Mouse (Mus musculus) midbrain, embryonic 13.5 days (tissue): ENCODE measurements around the gene Tssc4. TPM values are rescaled to one million over a fixed set of nuclear protein-coding genes. Genes with fewer than 3 reads are reported as not detected.

ENCODE experiments used
- ATAC-seq: fragments of 200-750 bp; cut with Nextera tagmentation; 2 replicates; pipeline ENCODE4 v1.8.0; 2017; ENCODE audit warnings: mild to moderate bottlenecking, moderate TSS enrichment, moderate library complexity
- H3K27ac ChIP-seq: fragments of 300-500 bp; sonication (generic); 2 replicates; pipeline ENCODE4 v1.5.1; 2015; ENCODE audit warnings: inconsistent platforms, mild to moderate bottlenecking, moderate library complexity
- H3K27me3 ChIP-seq: fragments of 300-500 bp; sonication (generic); 2 replicates; pipeline ENCODE4 v1.6.1; 2015; ENCODE audit warnings: mild to moderate bottlenecking, inconsistent platforms
- H3K36me3 ChIP-seq: fragments of 300-500 bp; sonication (generic); 2 replicates; pipeline ENCODE4 v1.6.1; 2015; ENCODE audit warnings: mild to moderate bottlenecking, inconsistent platforms
- H3K4me1 ChIP-seq: fragments of 300-500 bp; sonication (generic); replicated peaks from 2 replicates; pipeline ENCODE4 v1.6.1; 2015; ENCODE audit warnings: inconsistent platforms
- H3K4me2 ChIP-seq: fragments of 300-500 bp; sonication (generic); replicated peaks from 2 replicates; pipeline ENCODE4 v1.6.1; 2015; ENCODE audit warnings: moderate library complexity, mild to moderate bottlenecking, inconsistent platforms
- H3K4me3 ChIP-seq: fragments of 300-500 bp; sonication (generic); replicated peaks from 2 replicates; pipeline ENCODE4 v1.5.1; 2015; ENCODE audit warnings: mild to moderate bottlenecking, inconsistent platforms
- H3K9ac ChIP-seq: fragments of 300-500 bp; sonication (generic); replicated peaks from 2 replicates; pipeline ENCODE4 v1.6.1; 2015; ENCODE audit warnings: mild to moderate bottlenecking, inconsistent platforms
- H3K9me3 ChIP-seq: fragments of 300-500 bp; sonication (generic); 2 replicates; pipeline ENCODE4 v1.6.1; 2016; ENCODE audit warnings: mild to moderate bottlenecking, inconsistent platforms
- WGBS: fragments of 180-500 bp; shearing (Covaris S2); methylation state at CpG from one replicate; pipeline ENCODE4 v1.1.7; 2015; 5-methylcytosine and 5-hydroxymethylcytosine counted together
- polyA plus RNA-seq: library from polyadenylated mRNA; unstranded; fragments of >200 nt; fragmentation: Nextera tagmentation; extraction: Ambion mirVana; gene quantifications from 2 replicates; pipeline ENCODE4 v1.2.1, GENCODE M21; 2015

The Tssc4 gene
- polyA plus RNA-seq, 1 experiment from 2014 or later: 104 TPM

GRCm38 (mm10) chr7:143058221-143058697 lies 10.8 kb upstream of the Tssc4 start:
- Histone ChIP-seq H3K4me3 (no peak overlapping the region), H3K9me3 (no peaks in the 10 kb centered on the region), H3K27me3 (no peaks in the 10 kb centered on the region), H3K27ac (0 out of 2 replicates have a peak overlapping the region, but pooled peaks have one; percentile 14), H3K4me2 (no peak overlapping the region), H3K36me3 (peaks cover 20% of the 10 kb centered on the region), H3K9ac (no peak overlapping the region), H3K4me1 (peaks cover 43% of the 10 kb centered on the region)
- no peak for ATAC-seq
- 85% methylated on average over 5 of the region's 5 CpGs for WGBS

GRCm38 (mm10) chr7:143059202-143059870 lies 9.7 kb upstream of the Tssc4 start:
- Histone ChIP-seq H3K27ac (no peak overlapping the region), H3K4me1 (peaks cover 32% of the 10 kb centered on the region), H3K4me3 (no peak overlapping the region), H3K27me3 (no peaks in the 10 kb centered on the region), H3K4me2 (no peak overlapping the region), H3K36me3 (peaks cover 31% of the 10 kb centered on the region), H3K9ac (no peak overlapping the region), H3K9me3 (no peaks in the 10 kb centered on the region)
- ATAC-seq: no peak
- WGBS: 86% methylated on average over 5 of the region's 5 CpGs

DNA sequence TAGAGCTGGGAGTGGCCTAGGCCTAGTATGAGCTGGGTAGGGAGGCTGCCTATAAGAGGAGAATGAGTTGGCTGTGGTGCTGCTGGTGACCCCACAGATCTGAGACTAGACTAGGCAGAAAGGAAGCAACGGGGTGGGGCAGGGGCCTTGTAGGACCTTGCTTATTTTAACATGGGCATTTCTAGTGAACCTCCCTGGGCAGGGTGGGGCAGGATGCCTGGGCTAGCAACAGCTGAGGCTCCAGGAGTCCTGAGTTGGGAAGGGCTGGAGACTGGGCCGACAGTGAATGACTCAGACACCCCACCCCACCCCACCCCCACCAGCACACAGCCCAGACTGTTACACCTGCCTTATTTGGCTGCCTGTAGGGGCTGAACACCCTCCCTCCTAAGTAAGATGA lies 6.3 kb upstream of the Tssc4 start:
- no peak overlapping the region for H3K27ac ChIP-seq
- H3K9ac ChIP-seq: no peak overlapping the region
- no peaks in the 10 kb centered on the region for H3K9me3 ChIP-seq
- H3K36me3 ChIP-seq: peaks cover 65% of the 10 kb centered on the region
- peaks cover 7% of the 10 kb centered on the region for H3K4me1 ChIP-seq
- no peaks in the 10 kb centered on the region for H3K27me3 ChIP-seq
- no peak overlapping the region for H3K4me2 ChIP-seq
- H3K4me3 ChIP-seq: no peak overlapping the region
- 90% methylated on average over 2 of the region's 2 CpGs for WGBS
- no peak; the same call in 1 of the 2 replicates for ATAC-seq

DNA sequence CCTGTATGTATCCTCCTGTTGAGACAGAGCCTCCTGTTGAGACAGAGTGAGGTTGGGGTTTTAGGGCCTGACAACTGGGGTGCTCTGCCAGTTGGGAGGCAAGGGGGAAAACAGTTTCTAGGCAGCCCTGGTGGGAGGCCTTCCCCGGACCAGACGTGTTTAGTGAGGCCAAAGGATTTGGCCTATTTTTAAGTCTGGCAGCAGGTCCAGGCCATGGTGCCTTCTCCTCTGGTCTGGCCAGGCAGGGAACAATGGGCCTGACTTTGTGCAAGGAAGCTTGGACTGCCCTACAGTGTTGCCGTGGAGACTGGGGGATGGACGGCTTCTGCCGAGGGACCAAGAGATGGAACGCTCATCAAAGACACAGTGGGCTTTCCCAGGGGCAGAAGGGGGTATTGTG lies 4.8 kb upstream of the Tssc4 start:
- WGBS: 36% methylated on average over 6 of the region's 6 CpGs
- Histone ChIP-seq H3K27me3 (no peaks in the 10 kb centered on the region), H3K9ac (no peak overlapping the region), H3K27ac (no peak overlapping the region), H3K9me3 (no peaks in the 10 kb centered on the region), H3K4me3 (no peak overlapping the region), H3K36me3 (peaks cover 68% of the 10 kb centered on the region), H3K4me2 (no peak overlapping the region), H3K4me1 (peaks cover 17% of the 10 kb centered on the region)
- ATAC-seq: no peak

DNA sequence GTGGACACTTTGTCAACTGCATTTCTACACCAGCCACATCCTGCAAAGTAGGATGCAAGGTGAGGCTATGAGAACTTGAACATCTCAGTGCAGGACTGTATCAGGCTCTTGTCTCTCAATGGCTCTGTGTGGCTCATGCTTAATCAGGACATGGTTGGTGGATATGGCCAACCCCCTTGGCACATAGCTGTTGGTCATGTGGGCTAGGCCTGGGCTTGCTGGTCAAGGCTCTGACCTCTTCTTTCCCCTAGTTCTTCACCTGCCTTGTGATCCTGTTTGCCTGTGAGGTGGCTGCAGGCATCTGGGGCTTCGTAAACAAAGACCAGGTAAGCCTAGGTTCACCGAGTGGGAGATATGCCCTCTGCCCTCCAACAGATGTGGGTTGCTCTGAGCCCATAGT lies 3.4 kb upstream of the Tssc4 start:
- Histone ChIP-seq H3K4me3 (no peak overlapping the region), H3K4me1 (peaks cover 23% of the 10 kb centered on the region), H3K4me2 (no peak overlapping the region), H3K27ac (no peak overlapping the region), H3K9ac (no peak overlapping the region), H3K9me3 (no peaks in the 10 kb centered on the region), H3K27me3 (no peaks in the 10 kb centered on the region), H3K36me3 (peaks cover 65% of the 10 kb centered on the region)
- ATAC-seq: no peak
- 96% methylated on average over 2 of the region's 2 CpGs for WGBS

- Histone ChIP-seq H3K27ac (peak overlapping the region; percentile 97), H3K4me2 (0 out of 2 replicates have a peak overlapping the region, but pooled peaks have one; percentile 66), H3K4me3 (no peak overlapping the region), H3K27me3 (no peaks in the 10 kb centered on the region), H3K4me1 (peaks cover 29% of the 10 kb centered on the region), H3K9ac (no peak overlapping the region), H3K36me3 (peaks cover 56% of the 10 kb centered on the region), H3K9me3 (no peaks in the 10 kb centered on the region)
- 69% methylated on average over 2 of the region's 2 CpGs for WGBS
- no peak for ATAC-seq
Observed at GRCm38 (mm10) chr7:143067469-143067868, 1.6 kb upstream of the Tssc4 start.

- 87% methylated on average over 3 of the region's 3 CpGs for WGBS
- Histone ChIP-seq H3K9ac (peak overlapping the region; percentile 66), H3K4me2 (peak overlapping the region; percentile 66), H3K27me3 (no peaks in the 10 kb centered on the region), H3K27ac (peak overlapping the region; percentile 97), H3K4me1 (peaks cover 29% of the 10 kb centered on the region), H3K36me3 (peaks cover 51% of the 10 kb centered on the region), H3K9me3 (no peaks in the 10 kb centered on the region), H3K4me3 (peak overlapping the region; percentile 91)
- ATAC-seq: no peak
Observed at GRCm38 (mm10) chr7:143067897-143068296, 1.2 kb upstream of the Tssc4 start.

GRCm38 (mm10) chr7:143068316-143068881 lies 650 bp upstream of the Tssc4 start:
- ATAC-seq: no peak
- 44% methylated on average over 13 of the region's 13 CpGs for WGBS

DNA sequence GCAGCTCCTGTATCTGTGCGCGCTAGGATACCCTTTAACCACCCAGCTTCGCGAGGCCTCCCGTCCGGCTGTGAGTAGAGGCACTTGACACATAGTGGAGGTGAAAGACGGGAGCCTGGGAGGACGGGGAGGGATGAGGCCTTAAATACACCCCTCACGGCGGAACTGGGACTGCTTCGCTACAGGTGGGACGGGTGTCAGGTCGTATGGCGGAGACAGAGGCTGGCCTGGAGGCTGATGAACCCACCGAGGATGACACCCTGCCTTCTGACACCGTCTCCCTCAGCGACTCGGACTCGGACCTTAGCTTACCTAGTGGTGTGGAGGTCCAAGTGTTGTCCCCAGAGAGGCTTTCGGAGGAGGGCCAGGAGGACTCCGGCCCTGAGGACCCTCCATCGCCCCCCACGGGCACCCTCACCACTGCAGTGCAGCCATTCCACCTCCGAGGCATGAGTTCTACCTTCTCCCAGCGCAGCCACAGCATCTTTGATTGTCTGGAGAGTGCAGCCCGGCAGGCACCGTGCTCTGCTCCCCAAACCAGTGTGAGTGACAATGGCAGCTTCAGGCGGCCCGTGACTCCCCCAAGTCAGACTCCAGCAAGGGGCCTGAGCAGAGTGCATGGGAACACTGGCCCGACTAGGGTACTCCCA lies 827 bp downstream of the Tssc4 start:
- Histone ChIP-seq H3K4me2 (peak overlapping the region; percentile 100), H3K4me1 (peaks cover 29% of the 10 kb centered on the region), H3K27ac (peak overlapping the region; percentile 88), H3K27me3 (no peaks in the 10 kb centered on the region), H3K9ac (peak overlapping the region; percentile 93), H3K36me3 (peaks cover 31% of the 10 kb centered on the region), H3K9me3 (no peaks in the 10 kb centered on the region), H3K4me3 (peak overlapping the region; percentile 91)
- 10% methylated on average over 30 of the region's 30 CpGs for WGBS
- ATAC-seq: no peak

More at GRCm38 (mm10) chr7:143068316-143068881, 650 bp upstream of the Tssc4 start:
- Histone ChIP-seq H3K27ac (peak overlapping the region; percentile 97), H3K4me1 (peaks cover 29% of the 10 kb centered on the region), H3K9me3 (no peaks in the 10 kb centered on the region), H3K4me3 (peak overlapping the region; percentile 91), H3K4me2 (peak overlapping the region; percentile 66), H3K27me3 (no peaks in the 10 kb centered on the region), H3K36me3 (peaks cover 46% of the 10 kb centered on the region), H3K9ac (peak overlapping the region; percentile 66)

GRCm38 (mm10) chr7:143070506-143071070 lies 1.5 kb downstream of the Tssc4 start:
- peaks cover 24% of the 10 kb centered on the region for H3K36me3 ChIP-seq
- WGBS: 85% methylated on average over 10 of the region's 10 CpGs
- peak overlapping the region; percentile 100 for H3K4me2 ChIP-seq
- peak overlapping the region; percentile 91 for H3K4me3 ChIP-seq
- no peaks in the 10 kb centered on the region for H3K27me3 ChIP-seq
- H3K27ac ChIP-seq: no peak overlapping the region
- no peaks in the 10 kb centered on the region for H3K9me3 ChIP-seq
- peaks cover 29% of the 10 kb centered on the region for H3K4me1 ChIP-seq
- H3K9ac ChIP-seq: peak overlapping the region; percentile 93
- ATAC-seq: no peak

GRCm38 (mm10) chr7:143072605-143073004 lies 3.6 kb downstream of the Tssc4 start:
- Histone ChIP-seq H3K9me3 (no peaks in the 10 kb centered on the region), H3K4me3 (no peak overlapping the region), H3K27me3 (no peaks in the 10 kb centered on the region), H3K4me1 (peaks cover 26% of the 10 kb centered on the region), H3K27ac (no peak overlapping the region), H3K9ac (no peak overlapping the region), H3K36me3 (peaks cover 4% of the 10 kb centered on the region; the same call in 1 of the 2 replicates), H3K4me2 (no peak overlapping the region)
- ATAC-seq: no peak
- 84% methylated on average over 5 of the region's 5 CpGs for WGBS

GRCm38 (mm10) chr7:143073086-143073485 lies 4.0 kb downstream of the Tssc4 start:
- WGBS: 83% methylated on average over 1 of the region's 1 CpGs

More at GRCm38 (mm10) chr7:143073086-143073485, 4.0 kb downstream of the Tssc4 start:
- Histone ChIP-seq H3K9ac (no peak overlapping the region), H3K9me3 (no peaks in the 10 kb centered on the region), H3K36me3 (no peaks in the 10 kb centered on the region; the same call in 1 of the 2 replicates), H3K27ac (no peak overlapping the region), H3K4me1 (peaks cover 22% of the 10 kb centered on the region), H3K4me3 (no peak overlapping the region), H3K4me2 (no peak overlapping the region), H3K27me3 (no peaks in the 10 kb centered on the region)
- ATAC-seq: no peak
